Mouse (Mus musculus): ENCODE results near the gene Spopl. TPM values are rescaled to one million over a fixed set of nuclear protein-coding genes. Genes with fewer than 3 reads are reported as not detected.

Gene Spopl
- polyA plus RNA-seq, 1 experiment from 2014 or later = 7.1 TPM

GRCm38 (mm10) chr2:23467471-23467870 is 104.4 kb downstream of the Spopl start:
- H3K36me3 ChIP-seq (ENCODE audit: control insufficient read depth, insufficient read depth, low read length) = no peaks in the 10 kb centered on the region
- H3K4me1 ChIP-seq (ENCODE audit: control insufficient read depth, insufficient read depth, low read length) = no peaks in the 10 kb centered on the region
- H3K27me3 ChIP-seq (ENCODE audit: control insufficient read depth, insufficient read depth, low read length) = no peaks in the 10 kb centered on the region
- H3K27ac ChIP-seq (ENCODE audit: low read depth, low read length) = no peak overlapping the region
- no peak for ATAC-seq (replicated peaks; ENCODE audit: insufficient number of reproducible peaks, low FRiP score, low TSS enrichment)
- 71% methylated on average over 1 of the region's 1 CpGs for WGBS (ENCODE audit: insufficient replicate concordance)
- no peak overlapping the region for H3K4me2 ChIP-seq
- no peak overlapping the region for H3K4me3 ChIP-seq (ENCODE audit: low read depth, low read length)
- no peak overlapping the region for H3K9ac ChIP-seq (ENCODE audit: low read depth, low read length)
- H3K9me3 ChIP-seq (replicated peaks; ENCODE audit: control insufficient read depth, low read length) = no peaks in the 10 kb centered on the region

- no peaks in the 10 kb centered on the region; the same call in 1 of the 2 replicates for H3K9me3 ChIP-seq (replicated peaks; ENCODE audit: control insufficient read depth, low read length)
- H3K27me3 ChIP-seq (ENCODE audit: control insufficient read depth, insufficient read depth, low read length) = no peaks in the 10 kb centered on the region
- no peak for ATAC-seq (replicated peaks; ENCODE audit: insufficient number of reproducible peaks, low FRiP score, low TSS enrichment)
- no peaks in the 10 kb centered on the region for H3K36me3 ChIP-seq (ENCODE audit: control insufficient read depth, insufficient read depth, low read length)
- H3K4me3 ChIP-seq (ENCODE audit: low read depth, low read length) = no peak overlapping the region
- H3K9ac ChIP-seq (ENCODE audit: low read depth, low read length) = no peak overlapping the region
- no peaks in the 10 kb centered on the region for H3K4me1 ChIP-seq (ENCODE audit: control insufficient read depth, insufficient read depth, low read length)
- no peak overlapping the region for H3K4me2 ChIP-seq
- H3K27ac ChIP-seq (ENCODE audit: low read depth, low read length) = no peak overlapping the region
Measured at GRCm38 (mm10) chr2:23457452-23457851, 114.5 kb downstream of the Spopl start.

Measured in heart, embryonic 11.5 days (tissue).